ENCODE assay signal across 12 mouse cellular contexts in genomic region chr14:73118482-73119347, GRCm38 (mm10). TPM values are rescaled to one million over a fixed set of nuclear protein-coding genes. Genes with fewer than 3 reads are reported as not detected.
DNase-seq lines count a peak whose midpoint lies in the region; ATAC-seq and TF ChIP-seq lines count a peak whose summit lies in the region.
"Had no signal": no experiment of that assay in that cellular context is flagged by ENCODE, and none has a peak within 500 bp of the region (broad histone marks: within the 10 kb centered on the region; RNA-seq: fewer than 3 reads in every experiment).

No protein-coding gene starts in this region.

- no peak overlapping the region for H3K4me3 ChIP-seq in kidney, adult 2 months (ENCODE audit: insufficient read depth, low read depth, low read length)
- no peak overlapping the region for H3K4me3 ChIP-seq in kidney, embryonic 15.5 days (replicated peaks)
- no peak overlapping the region for H3K4me3 ChIP-seq in limb, embryonic 11.5 days (ENCODE audit: low read depth, low read length)
- no peak overlapping the region for H3K4me3 ChIP-seq in thymus, adult 2 months (ENCODE audit: control insufficient read depth, insufficient read depth, low read length)
- H3K4me3 ChIP-seq: erythroblast, embryonic 14.5 days; limb, embryonic 13.5 days had no signal

- ATAC-seq in kidney, embryonic 15.5 days (replicated peaks; ENCODE audit: low FRiP score): no peak
- 0 out of 2 replicates have a peak, but pooled peaks have one; percentile 40 for ATAC-seq in limb, embryonic 11.5 days (ENCODE audit: insufficient number of reproducible peaks, low FRiP score, low TSS enrichment, low read depth)
- ATAC-seq: intestine, postnatal 0 days had no signal

- no peaks in the 10 kb centered on the region for H3K27me3 ChIP-seq in kidney, adult 2 months (replicated peaks; ENCODE audit: control insufficient read depth, insufficient read depth, low read length)
- no peaks in the 10 kb centered on the region for H3K27me3 ChIP-seq in kidney, embryonic 15.5 days
- H3K27me3 ChIP-seq in limb, embryonic 11.5 days (ENCODE audit: control insufficient read depth, insufficient read depth, low read length): no peaks in the 10 kb centered on the region
- H3K27me3 ChIP-seq in thymus, adult 2 months (ENCODE audit: control insufficient read depth, insufficient read depth, low read length): no peaks in the 10 kb centered on the region
- H3K27me3 ChIP-seq: limb, embryonic 13.5 days had no signal

- no peak for TF ChIP-seq CTCF in kidney, adult 2 months (conservative IDR thresholded peaks at IDR 0.05; ENCODE audit: insufficient read depth, insufficient read length, low read depth, low read length)
- no peak for TF ChIP-seq CTCF in thymus, adult 2 months (IDR thresholded peaks at IDR 0.05; ENCODE audit: borderline replicate concordance, control insufficient read depth, extremely low read depth, insufficient read depth, low read length, poor library complexity)

- no peak overlapping the region for H3K27ac ChIP-seq in kidney, adult 2 months (ENCODE audit: insufficient read depth, low read depth, low read length)
- no peak overlapping the region for H3K27ac ChIP-seq in kidney, embryonic 15.5 days
- H3K27ac ChIP-seq in limb, embryonic 11.5 days (replicated peaks; ENCODE audit: low read depth, low read length): no peak overlapping the region
- H3K27ac ChIP-seq in thymus, adult 2 months (ENCODE audit: control insufficient read depth, insufficient read depth, low read length): peak overlapping the region; percentile 100
- H3K27ac ChIP-seq: limb, embryonic 13.5 days had no signal

- DNase-seq in kidney, adult 2 months: peak; percentile 23
- peak; percentile 54 for DNase-seq in T-cell, adult 2 months (ENCODE audit: low spot score)
- no peak for DNase-seq in limb, embryonic 11.5 days (ENCODE audit: low spot score)
- DNase-seq in thymus, adult 2 months: peak; percentile 72
- DNase-seq in cerebellum, adult 8-10 months: no peak
- no peak for DNase-seq in neural tube, embryonic 10.5 days (ENCODE audit: extremely low spot score, low spot score)
- DNase-seq in gastrocnemius, postnatal 36 days: no peak
- DNase-seq: cerebellum, postnatal 25 days had no signal

- H3K9me3 ChIP-seq in kidney, embryonic 15.5 days (replicated peaks): no peaks in the 10 kb centered on the region
- no peaks in the 10 kb centered on the region for H3K9me3 ChIP-seq in limb, embryonic 11.5 days (ENCODE audit: control insufficient read depth, low read length)
- H3K9me3 ChIP-seq: limb, embryonic 13.5 days had no signal

- TF ChIP-seq POLR2A in kidney, adult 2 months (IDR thresholded peaks at IDR 0.05; ENCODE audit: low read depth, low read length): no peak
- TF ChIP-seq POLR2A in thymus, adult 2 months (IDR thresholded peaks at IDR 0.05; ENCODE audit: control insufficient read depth, extremely low read depth, insufficient read depth, low read length, poor library complexity): no peak

- WGBS in kidney, adult 2 months: 81% methylated on average over 14 of the region's 14 CpGs
- WGBS in kidney, embryonic 15.5 days: 67% methylated on average over 14 of the region's 14 CpGs
- 75% methylated on average over 14 of the region's 14 CpGs for WGBS in limb, embryonic 11.5 days
- WGBS in thymus, adult 2 months: 33% methylated on average over 14 of the region's 14 CpGs

- H3K4me1 ChIP-seq in kidney, adult 2 months (ENCODE audit: control insufficient read depth, insufficient read depth, low read length): no peaks in the 10 kb centered on the region; the same call in 1 of the 2 replicates
- peaks cover 7% of the 10 kb centered on the region for H3K4me1 ChIP-seq in kidney, embryonic 15.5 days
- H3K4me1 ChIP-seq in limb, embryonic 11.5 days (ENCODE audit: control insufficient read depth, insufficient read depth, low read length): peaks cover 12% of the 10 kb centered on the region
- peaks cover 58% of the 10 kb centered on the region for H3K4me1 ChIP-seq in thymus, adult 2 months (replicated peaks; ENCODE audit: control insufficient read depth, insufficient read depth, low read length)

- intact Hi-C loops in gastrocnemius, postnatal 36 days (cut with DNase I): no loop called here

- H3K9ac ChIP-seq in kidney, embryonic 15.5 days: no peak overlapping the region
- H3K9ac ChIP-seq in limb, embryonic 11.5 days (ENCODE audit: low read length): no peak overlapping the region
- H3K9ac ChIP-seq: limb, embryonic 13.5 days had no signal

- no peak overlapping the region for H3K4me2 ChIP-seq in kidney, embryonic 15.5 days
- H3K4me2 ChIP-seq in limb, embryonic 11.5 days (ENCODE audit: low read depth, severe bottlenecking): no peak overlapping the region
- H3K4me2 ChIP-seq: limb, embryonic 13.5 days had no signal

- H3K36me3 ChIP-seq in kidney, adult 2 months (ENCODE audit: control insufficient read depth, insufficient read depth, low read length): no peaks in the 10 kb centered on the region
- no peaks in the 10 kb centered on the region for H3K36me3 ChIP-seq in kidney, embryonic 15.5 days
- H3K36me3 ChIP-seq in limb, embryonic 11.5 days (ENCODE audit: control insufficient read depth, insufficient read depth, low read length): no peaks in the 10 kb centered on the region
- no peaks in the 10 kb centered on the region for H3K36me3 ChIP-seq in thymus, adult 2 months (ENCODE audit: control insufficient read depth, insufficient read depth, low read length)
- H3K36me3 ChIP-seq: limb, embryonic 13.5 days had no signal

RNA-seq across cellular contexts. Expression of gene Rcbtb2, which starts 4.1 kb away (rescaled TPM):
- 32.3 and 33.2 TPM in 2 replicates for polyA plus RNA-seq in kidney, adult 2 months (2012; rRNA removed)
- 128 and 131 TPM in 2 replicates for polyA plus RNA-seq in kidney, embryonic 15.5 days (2015; fragmentation: Nextera tagmentation; extraction: Ambion mirVana)
- 205 and 216 TPM in 2 replicates for polyA plus RNA-seq in limb, embryonic 11.5 days (2014; fragmentation: Nextera tagmentation; extraction: Ambion mirVana)
- 168 and 169 TPM in 2 replicates for polyA plus RNA-seq in thymus, adult 2 months (2012; rRNA removed)
- 10 to 100 TPM; 16.1 to 19.4 TPM for total RNA-seq in gastrocnemius, postnatal 36 days (2021)

Comparison
In these comparisons a context has a peak if more than half of its experiments do, and no peak if none do; other contexts are left out.
1. DNase-seq: peak in kidney, adult 2 months (single experiment), T-cell, adult 2 months (single experiment) and thymus, adult 2 months (single experiment); none in limb, embryonic 11.5 days (single experiment), cerebellum, adult 8-10 months (single experiment), neural tube, embryonic 10.5 days (single experiment) and gastrocnemius, postnatal 36 days (0 of 2).